Mouse (Mus musculus): Measurements from ENCODE around the gene Prkn. TPM values are rescaled to one million over a fixed set of nuclear protein-coding genes. Genes with fewer than 3 reads are reported as not detected.

The Prkn gene
- total and polyA plus RNA-seq, 3 experiments = 0.39 to 0.50 TPM; not detected in 1

- no peaks in the 10 kb centered on the region for H3K9me3 ChIP-seq (replicated peaks; ENCODE audit: insufficient read depth, low read length)
- no peak overlapping the region for H3K9ac ChIP-seq (ENCODE audit: control insufficient read depth, low read depth, low read length, poor library complexity, severe bottlenecking)
- no peaks in the 10 kb centered on the region for H3K27me3 ChIP-seq (ENCODE audit: control insufficient read depth in 1 of 2, insufficient read depth in 2 of 2, low read length in 2 of 2)
- no peaks in the 10 kb centered on the region for H3K4me1 ChIP-seq (ENCODE audit: control insufficient read depth in 1 of 2, insufficient read depth in 2 of 2, low read length in 2 of 2)
- no peak for TF ChIP-seq MAFK (IDR thresholded peaks at IDR 0.05; ENCODE audit: borderline replicate concordance, low read depth, low read length)
- TF ChIP-seq EP300 (IDR thresholded peaks at IDR 0.05; ENCODE audit: low read depth in 1 of 2, low read length in 2 of 2) = no peak
- no peak for TF ChIP-seq ZMIZ1 (IDR thresholded peaks at IDR 0.05; ENCODE audit: low read depth, low read length)
- no peak for TF ChIP-seq MYC (IDR thresholded peaks at IDR 0.05; ENCODE audit: low read depth, low read length)
- TF ChIP-seq ZNF384 (IDR thresholded peaks at IDR 0.05; ENCODE audit: low read depth, low read length) = no peak
- TF ChIP-seq CHD2 (IDR thresholded peaks at IDR 0.05; ENCODE audit: low read length) = no peak
- no peak for TF ChIP-seq POLR2AphosphoS2 (IDR thresholded peaks at IDR 0.05; ENCODE audit: low read length)
- TF ChIP-seq MXI1 (IDR thresholded peaks at IDR 0.05; ENCODE audit: low read depth, low read length) = no peak
- no peak for TF ChIP-seq KAT2A (conservative IDR thresholded peaks at IDR 0.05; ENCODE audit: low read depth, low read length)
- TF ChIP-seq SMC3 (IDR thresholded peaks at IDR 0.05; ENCODE audit: low read depth, low read length) = no peak
- TF ChIP-seq JUND (IDR thresholded peaks at IDR 0.05; ENCODE audit: low read depth, low read length) = no peak
- TF ChIP-seq TAL1 (IDR thresholded peaks at IDR 0.05; ENCODE audit: low read length) = no peak
- TF ChIP-seq TBP (IDR thresholded peaks at IDR 0.05; ENCODE audit: low read depth, low read length) = no peak
- no peak for TF ChIP-seq USF1 (IDR thresholded peaks at IDR 0.05; ENCODE audit: low read depth, low read length)
- H3K4me3 ChIP-seq (ENCODE audit: control insufficient read depth in 1 of 2, insufficient read depth in 1 of 2, low read depth in 2 of 2, low read length in 2 of 2) = no peak overlapping the region
- no peak overlapping the region for H3K27ac ChIP-seq (ENCODE audit: control insufficient read depth, low read depth, low read length)
- DNase-seq (ENCODE audit: low read depth, low spot score) = no peak
- H3K36me3 ChIP-seq (ENCODE audit: control insufficient read depth in 1 of 2, insufficient read depth in 2 of 2, low read length in 2 of 2) = no peaks in the 10 kb centered on the region
- H3K79me2 ChIP-seq (ENCODE audit: control insufficient read depth, insufficient read depth, low read length, poor library complexity) = no peaks in the 10 kb centered on the region
Measured at GRCm38 (mm10) chr17:11156119-11156518, 315.9 kb downstream of the Prkn start.

- no peaks in the 10 kb centered on the region for H3K9me3 ChIP-seq (replicated peaks; ENCODE audit: insufficient read depth, low read length)
- H3K79me2 ChIP-seq (ENCODE audit: control insufficient read depth, insufficient read depth, low read length, poor library complexity) = no peaks in the 10 kb centered on the region
- no peak overlapping the region for H3K27ac ChIP-seq (ENCODE audit: control insufficient read depth, low read depth, low read length)
- no peaks in the 10 kb centered on the region for H3K4me1 ChIP-seq (ENCODE audit: control insufficient read depth in 1 of 2, insufficient read depth in 2 of 2, low read length in 2 of 2)
- no peaks in the 10 kb centered on the region for H3K27me3 ChIP-seq (ENCODE audit: control insufficient read depth in 1 of 2, insufficient read depth in 2 of 2, low read length in 2 of 2)
- H3K4me3 ChIP-seq (ENCODE audit: control insufficient read depth in 1 of 2, insufficient read depth in 1 of 2, low read depth in 2 of 2, low read length in 2 of 2) = no peak overlapping the region
- no peak overlapping the region for H3K9ac ChIP-seq (ENCODE audit: control insufficient read depth, low read depth, low read length, poor library complexity, severe bottlenecking)
- H3K36me3 ChIP-seq (ENCODE audit: control insufficient read depth in 1 of 2, insufficient read depth in 2 of 2, low read length in 2 of 2) = no peaks in the 10 kb centered on the region
- DNase-seq (ENCODE audit: low read depth, low spot score) = no peak
- no peak for TF ChIP-seq ZKSCAN1 (IDR thresholded peaks at IDR 0.05; ENCODE audit: low read depth, low read length)
- TF ChIP-seq E2F4 (IDR thresholded peaks at IDR 0.05; ENCODE audit: borderline replicate concordance, low read depth, low read length) = no peak
- TF ChIP-seq CHD1 (IDR thresholded peaks at IDR 0.05; ENCODE audit: low read depth, low read length) = no peak
- TF ChIP-seq KAT2A (conservative IDR thresholded peaks at IDR 0.05; ENCODE audit: low read depth, low read length) = no peak
- no peak for TF ChIP-seq UBTF (IDR thresholded peaks at IDR 0.05; ENCODE audit: borderline replicate concordance, insufficient read depth, low read depth, low read length)
- no peak for TF ChIP-seq BHLHE40 (IDR thresholded peaks at IDR 0.05; ENCODE audit: borderline replicate concordance, low read depth, low read length)
- no peak for TF ChIP-seq EP300 (IDR thresholded peaks at IDR 0.05; ENCODE audit: low read depth in 1 of 2, low read length in 2 of 2)
- TF ChIP-seq HCFC1 (IDR thresholded peaks at IDR 0.05; ENCODE audit: low read depth, low read length) = no peak
- no peak for TF ChIP-seq RAD21 (IDR thresholded peaks at IDR 0.05; ENCODE audit: low read depth, low read length)
- TF ChIP-seq MAX (IDR thresholded peaks at IDR 0.05; ENCODE audit: low read length) = no peak
- TF ChIP-seq POLR2AphosphoS2 (IDR thresholded peaks at IDR 0.05; ENCODE audit: low read length) = no peak
- TF ChIP-seq TBP (IDR thresholded peaks at IDR 0.05; ENCODE audit: low read depth, low read length) = no peak
- TF ChIP-seq MXI1 (IDR thresholded peaks at IDR 0.05; ENCODE audit: low read depth, low read length) = no peak
- no peak for TF ChIP-seq MEF2A (IDR thresholded peaks at IDR 0.05; ENCODE audit: extremely low read depth, insufficient replicate concordance, low read depth, low read length, poor library complexity, severe bottlenecking)
- TF ChIP-seq POLR2A (IDR thresholded peaks at IDR 0.05; ENCODE audit: control insufficient read depth in 1 of 2, insufficient read depth in 1 of 2, low read depth in 1 of 2, low read length in 2 of 2, poor library complexity in 1 of 2) = no peak
Measured at GRCm38 (mm10) chr17:11157536-11157935, 317.4 kb downstream of the Prkn start.

Data from MEL (cell line).